Mouse (Mus musculus) MEL (cell line): ENCODE data around the gene Serpina3m. TPM values are rescaled to one million over a fixed set of nuclear protein-coding genes. Genes with fewer than 3 reads are reported as not detected.
"Not testable (repeated sequence)": the region's sequence is repeated elsewhere in the genome, so short reads cannot be mapped to it uniquely, and the experiment has no call there.

ENCODE experiments used
- DNase-seq: peaks from one replicate; pipeline ENCODE4 v3.0.0; 2011; ENCODE audit warnings: low read depth, low spot score
- H3K27ac ChIP-seq: 2 replicates; pipeline ENCODE4 v1.5.1; 2012; ENCODE audit warnings: low read depth, mild to moderate bottlenecking, control low read depth, low read length, moderate library complexity; ENCODE audit not compliant: control insufficient read depth
- H3K27me3 ChIP-seq, 2 experiments: fragments of 150-350 bp in 1 of 2; sonication (generic) in 1 of 2; 2 replicates each; pipeline ENCODE4 v1.6.1; 2012; ENCODE audit warnings: low read length in 2 of 2, mild to moderate bottlenecking in 2 of 2, improper control_type of control experiment in 1 of 2, moderate library complexity in 1 of 2; ENCODE audit not compliant: insufficient read depth in 2 of 2, control insufficient read depth in 1 of 2
- H3K36me3 ChIP-seq, 2 experiments: 2 replicates each; pipeline ENCODE4 v1.6.1; 2012 to 2014; ENCODE audit warnings: low read length in 2 of 2, improper control_type of control experiment in 1 of 2, inconsistent platforms in 1 of 2, mild to moderate bottlenecking in 1 of 2; ENCODE audit not compliant: insufficient read depth in 2 of 2, control insufficient read depth in 1 of 2
- H3K4me1 ChIP-seq, 2 experiments: fragments of 150-350 bp in 1 of 2; sonication (generic) in 1 of 2; 2 replicates each; pipeline ENCODE4 v1.6.1; 2012; ENCODE audit warnings: low read length in 2 of 2, improper control_type of control experiment in 1 of 2, mild to moderate bottlenecking in 1 of 2; ENCODE audit not compliant: insufficient read depth in 2 of 2, control insufficient read depth in 1 of 2
- H3K4me3 ChIP-seq, 2 experiments: fragments of 150-350 bp in 1 of 2; sonication (generic) in 1 of 2; 2 replicates each; pipeline ENCODE4 v1.5.1; 2012; ENCODE audit warnings: low read depth in 2 of 2, low read length in 2 of 2, mild to moderate bottlenecking in 2 of 2, moderate library complexity in 2 of 2, control low read depth in 1 of 2, improper control_type of control experiment in 1 of 2; ENCODE audit not compliant: control insufficient read depth in 1 of 2, insufficient read depth in 1 of 2
- H3K79me2 ChIP-seq: 2 replicates; pipeline ENCODE4 v1.6.1; 2012; ENCODE audit warnings: mild to moderate bottlenecking, low read length, moderate library complexity; ENCODE audit not compliant: control insufficient read depth, poor library complexity, insufficient read depth
- H3K9ac ChIP-seq: 2 replicates; pipeline ENCODE4 v1.6.1; 2012; ENCODE audit warnings: low read depth, mild to moderate bottlenecking, control low read depth, low read length, moderate library complexity; ENCODE audit not compliant: control insufficient read depth, poor library complexity, severe bottlenecking
- H3K9me3 ChIP-seq: fragments of 150-350 bp; sonication (generic); replicated peaks from 2 replicates; pipeline ENCODE4 v1.6.1; 2012; ENCODE audit warnings: mild to moderate bottlenecking, low read length, improper control_type of control experiment, moderate library complexity; ENCODE audit not compliant: insufficient read depth
- BHLHE40 ChIP-seq: IDR thresholded peaks from 2 replicates; pipeline ENCODE4 v1.6.1; 2012; ENCODE audit warnings: low read depth, mild to moderate bottlenecking, inconsistent platforms, low read length, improper control_type of control experiment, borderline replicate concordance
- CTCF ChIP-seq, 3 experiments: IDR thresholded peaks in 2 of 3; conservative IDR thresholded peaks in 1 of 3; 2 replicates each; pipeline ENCODE4 v1.5.1; 2011 to 2012; ENCODE audit warnings: low read length in 3 of 3, low read depth in 2 of 3, mild to moderate bottlenecking in 2 of 3, improper control_type of control experiment in 1 of 3, inconsistent platforms in 1 of 3, mixed read lengths in 1 of 3, moderate library complexity in 1 of 3; ENCODE audit not compliant: control insufficient read depth in 1 of 3, insufficient read depth in 1 of 3, poor library complexity in 1 of 3, severe bottlenecking in 1 of 3
- GABPA ChIP-seq: IDR thresholded peaks from 2 replicates; pipeline ENCODE4 v1.6.1; 2012; ENCODE audit warnings: low read depth, mild to moderate bottlenecking, inconsistent platforms, low read length, improper control_type of control experiment, moderate library complexity
- HCFC1 ChIP-seq: IDR thresholded peaks from 2 replicates; pipeline ENCODE4 v1.6.1; 2012; ENCODE audit warnings: low read depth, mild to moderate bottlenecking, inconsistent platforms, low read length, improper control_type of control experiment, moderate library complexity
- JUND ChIP-seq: IDR thresholded peaks from 2 replicates; pipeline ENCODE4 v1.6.1; 2011; ENCODE audit warnings: low read depth, mild to moderate bottlenecking, improper control_type of control experiment, low read length
- KAT2A ChIP-seq: conservative IDR thresholded peaks from 2 replicates; pipeline ENCODE4 v1.6.1; 2012; ENCODE audit warnings: low read depth, low read length, improper control_type of control experiment, inconsistent platforms
- MAZ ChIP-seq: IDR thresholded peaks from 2 replicates; pipeline ENCODE4 v1.6.1; 2012; ENCODE audit warnings: low read depth, mild to moderate bottlenecking, inconsistent platforms, low read length, improper control_type of control experiment
- MEF2A ChIP-seq: IDR thresholded peaks from 2 replicates; pipeline ENCODE4 v1.6.1; 2014; ENCODE audit warnings: low read depth, mild to moderate bottlenecking, inconsistent platforms, low read length, improper control_type of control experiment; ENCODE audit not compliant: poor library complexity, insufficient replicate concordance, severe bottlenecking; ENCODE audit errors: extremely low read depth
- MXI1 ChIP-seq: IDR thresholded peaks from 2 replicates; pipeline ENCODE4 v1.6.1; 2011; ENCODE audit warnings: mild to moderate bottlenecking, low read depth, low read length, improper control_type of control experiment
- MYC ChIP-seq: IDR thresholded peaks from 2 replicates; pipeline ENCODE4 v1.6.1; 2011; ENCODE audit warnings: low read depth, mild to moderate bottlenecking, low read length, improper control_type of control experiment, moderate library complexity
- NRF1 ChIP-seq: IDR thresholded peaks from 2 replicates; pipeline ENCODE4 v1.6.1; 2014; ENCODE audit warnings: low read depth, mild to moderate bottlenecking, inconsistent platforms, low read length, improper control_type of control experiment, moderate library complexity; ENCODE audit not compliant: poor library complexity, insufficient read depth, severe bottlenecking
- POLR2A ChIP-seq, 2 experiments: IDR thresholded peaks; 2 replicates each; pipeline ENCODE4 v1.6.1; 2011 to 2012; ENCODE audit warnings: low read length in 2 of 2, mild to moderate bottlenecking in 2 of 2, control low read depth in 1 of 2, improper control_type of control experiment in 1 of 2, low read depth in 1 of 2, moderate library complexity in 1 of 2; ENCODE audit not compliant: control insufficient read depth in 1 of 2, insufficient read depth in 1 of 2, poor library complexity in 1 of 2
- POLR2AphosphoS2 ChIP-seq: IDR thresholded peaks from 2 replicates; pipeline ENCODE4 v1.6.1; 2011; ENCODE audit warnings: low read length, improper control_type of control experiment
- POLR2AphosphoS5 ChIP-seq: IDR thresholded peaks from 2 replicates; pipeline ENCODE4 v1.6.1; 2012; ENCODE audit warnings: low read depth, borderline replicate concordance, mild to moderate bottlenecking, inconsistent platforms, low read length, moderate library complexity, mixed read lengths
- RAD21 ChIP-seq: IDR thresholded peaks from 2 replicates; pipeline ENCODE4 v1.6.1; 2011; ENCODE audit warnings: mild to moderate bottlenecking, low read depth, low read length, improper control_type of control experiment
- RCOR1 ChIP-seq: IDR thresholded peaks from 2 replicates; pipeline ENCODE4 v1.6.1; 2012; ENCODE audit warnings: low read depth, mild to moderate bottlenecking, inconsistent platforms, low read length, improper control_type of control experiment
- SIN3A ChIP-seq: IDR thresholded peaks from 2 replicates; pipeline ENCODE4 v1.6.1; 2012; ENCODE audit warnings: low read length, improper control_type of control experiment, inconsistent platforms
- SMC3 ChIP-seq: IDR thresholded peaks from 2 replicates; pipeline ENCODE4 v1.6.1; 2011; ENCODE audit warnings: low read depth, low read length, improper control_type of control experiment
- TAL1 ChIP-seq: IDR thresholded peaks from 2 replicates; pipeline ENCODE4 v1.6.1; 2012; ENCODE audit warnings: mild to moderate bottlenecking, inconsistent platforms, low read length, moderate library complexity, mixed read lengths
- TCF12 ChIP-seq: IDR thresholded peaks from 2 replicates; pipeline ENCODE4 v1.6.1; 2014; ENCODE audit warnings: low read depth, mild to moderate bottlenecking, inconsistent platforms, low read length, improper control_type of control experiment, moderate library complexity
- USF1 ChIP-seq: IDR thresholded peaks from 2 replicates; pipeline ENCODE4 v1.6.1; 2014; ENCODE audit warnings: low read depth, mild to moderate bottlenecking, inconsistent platforms, low read length, improper control_type of control experiment, moderate library complexity
- ZC3H11A ChIP-seq: IDR thresholded peaks from 2 replicates; pipeline ENCODE4 v1.6.1; 2012; ENCODE audit warnings: low read depth, mild to moderate bottlenecking, inconsistent platforms, low read length, improper control_type of control experiment
- ZKSCAN1 ChIP-seq: IDR thresholded peaks from 2 replicates; pipeline ENCODE4 v1.6.1; 2012; ENCODE audit warnings: low read depth, mild to moderate bottlenecking, inconsistent platforms, low read length, improper control_type of control experiment, moderate library complexity
- ZMIZ1 ChIP-seq: IDR thresholded peaks from 2 replicates; pipeline ENCODE4 v1.6.1; 2012; ENCODE audit warnings: low read depth, mild to moderate bottlenecking, inconsistent platforms, low read length, improper control_type of control experiment, moderate library complexity
- ZNF384 ChIP-seq: IDR thresholded peaks from 2 replicates; pipeline ENCODE4 v1.6.1; 2012; ENCODE audit warnings: low read depth, mild to moderate bottlenecking, inconsistent platforms, low read length, improper control_type of control experiment
- polyA plus RNA-seq, 2 experiments: library from polyadenylated mRNA; stranded (reverse) in 1 of 2; unstranded in 1 of 2; fragments of >175 nt in 1 of 2; fragments of >200 nt in 1 of 2; gene quantifications; 2 replicates each; pipeline versions ENCODE4 v1.2.1 to v1.2.4; 2012; ENCODE audit warnings: low replicate concordance in 2 of 2, low read depth in 1 of 2; ENCODE audit not compliant: insufficient read length in 2 of 2, insufficient read depth in 1 of 2, missing spikeins in 1 of 2
- total RNA-seq: library from RNA; depleted of rRNA; stranded (reverse); fragments of 300-350 nt; gene quantifications from 2 replicates; pipeline ENCODE4 v1.2.3, GENCODE M21; 2012

Gene Serpina3m
- total and polyA plus RNA-seq, 3 experiments, result not detected

DNA sequence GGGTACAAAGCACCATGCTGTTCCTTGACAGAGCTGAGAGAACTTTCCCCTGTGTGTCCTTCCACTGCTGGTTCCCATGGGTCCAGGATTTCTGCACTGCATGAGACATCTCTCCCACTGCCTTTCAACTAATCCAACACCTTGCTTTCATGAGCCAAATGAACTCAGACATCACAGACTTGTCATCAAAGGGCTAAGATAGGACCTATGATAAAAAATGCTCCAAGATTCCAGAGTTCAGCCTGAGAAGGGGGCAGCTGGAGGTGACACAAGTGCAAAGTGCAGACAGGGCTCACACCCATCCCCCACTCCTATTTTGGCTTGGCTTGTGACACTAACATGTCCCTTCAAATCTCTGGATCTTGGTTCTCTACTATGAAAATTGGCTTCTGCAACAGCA lies 50.2 kb downstream of the Serpina3m start:
- H3K4me3 ChIP-seq, result no peak overlapping the region
- H3K79me2 ChIP-seq, result no peaks in the 10 kb centered on the region
- no peak for DNase-seq
- no peaks in the 10 kb centered on the region for H3K9me3 ChIP-seq
- TF ChIP-seq GABPA (no peak), ZC3H11A (no peak), RAD21 (no peak), TCF12 (no peak), CTCF (IDR thresholded peaks at IDR 0.05 in 2 of 3, conservative IDR thresholded peaks at IDR 0.05 in 1 of 3; ENCODE audit: control insufficient read depth in 1 of 3, insufficient read depth in 1 of 3, low read depth in 2 of 3, low read length in 3 of 3, poor library complexity in 1 of 3, severe bottlenecking in 1 of 3) (no peak), ZKSCAN1 (no peak), RCOR1 (no peak), NRF1 (no peak), BHLHE40 (no peak), POLR2AphosphoS2 (no peak), ZMIZ1 (no peak)
- no peaks in the 10 kb centered on the region for H3K4me1 ChIP-seq
- no peaks in the 10 kb centered on the region for H3K36me3 ChIP-seq
- no peak overlapping the region for H3K27ac ChIP-seq
- H3K27me3 ChIP-seq, result no peaks in the 10 kb centered on the region
- H3K9ac ChIP-seq, result no peak overlapping the region

GRCm38 (mm10) chr12:104391057-104391456 lies 52.8 kb downstream of the Serpina3m start:
- H3K27me3 ChIP-seq, DNase-seq: not testable (repeated sequence)

DNA sequence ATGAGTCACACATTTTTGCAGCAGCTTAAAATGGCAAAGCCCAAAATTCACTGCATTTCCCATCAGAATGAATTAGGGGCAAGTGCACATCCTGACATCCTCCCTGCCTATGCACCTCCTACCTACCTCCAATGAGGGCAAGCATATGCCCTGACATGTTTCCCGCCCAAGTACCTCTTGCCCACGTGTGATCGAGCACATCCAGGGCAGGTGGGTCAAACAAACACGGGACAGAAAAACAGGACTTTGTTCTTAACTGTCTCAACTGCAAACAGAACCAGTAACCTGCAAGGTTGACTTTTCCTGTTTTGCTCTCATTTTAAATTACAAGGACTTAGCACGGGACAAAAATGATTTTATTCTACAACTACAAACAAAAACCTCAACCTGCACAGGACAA lies 65.7 kb downstream of the Serpina3m start:
- no peak for TF ChIP-seq JUND
- no peak for TF ChIP-seq HCFC1
- TF ChIP-seq KAT2A, result no peak
- no peak for TF ChIP-seq MXI1
- no peak for TF ChIP-seq SIN3A
- TF ChIP-seq ZMIZ1, result no peak
- TF ChIP-seq TAL1, result no peak
- TF ChIP-seq MYC, result no peak
- no peak for TF ChIP-seq SMC3
- no peak for TF ChIP-seq MAZ
- no peak for TF ChIP-seq TCF12
- TF ChIP-seq USF1, result no peak
- no peak for TF ChIP-seq BHLHE40
- TF ChIP-seq POLR2AphosphoS5, result no peak
- TF ChIP-seq POLR2A (IDR thresholded peaks at IDR 0.05; ENCODE audit: control insufficient read depth in 1 of 2, insufficient read depth in 1 of 2, low read depth in 1 of 2, low read length in 2 of 2, poor library complexity in 1 of 2), result no peak
- TF ChIP-seq MEF2A, result no peak
- TF ChIP-seq ZNF384, result no peak
- DNase-seq, result no peak
- H3K9me3 ChIP-seq, result no peaks in the 10 kb centered on the region
- no peaks in the 10 kb centered on the region for H3K36me3 ChIP-seq
- no peak overlapping the region for H3K9ac ChIP-seq
- no peaks in the 10 kb centered on the region for H3K79me2 ChIP-seq
- H3K4me1 ChIP-seq, result no peaks in the 10 kb centered on the region
- no peaks in the 10 kb centered on the region for H3K27me3 ChIP-seq
- H3K4me3 ChIP-seq, result no peak overlapping the region
- no peak overlapping the region for H3K27ac ChIP-seq

More at GRCm38 (mm10) chr12:104391057-104391456, 52.8 kb downstream of the Serpina3m start:
- H3K9ac ChIP-seq, H3K27ac ChIP-seq, H3K4me3 ChIP-seq, H3K79me2 ChIP-seq, H3K4me1 ChIP-seq, H3K9me3 ChIP-seq, H3K36me3 ChIP-seq: not testable (repeated sequence)
